Mouse (Mus musculus): ENCODE measurements around the gene Egfr. TPM values are rescaled to one million over a fixed set of nuclear protein-coding genes. Genes with fewer than 3 reads are reported as not detected.

Egfr gene
- polyA plus RNA-seq, 3 experiments from 2014 or later = not detected

- no peak for ATAC-seq
Observed at GRCm38 (mm10) chr11:16781604-16782003, 29.6 kb downstream of the Egfr start.

GRCm38 (mm10) chr11:16783926-16784659, 32.1 kb downstream of the Egfr start:
- no peak for ATAC-seq

- ATAC-seq = no peak
Observed at GRCm38 (mm10) chr11:16792638-16793585, 40.9 kb downstream of the Egfr start.

- ATAC-seq = no peak
Observed at GRCm38 (mm10) chr11:16795012-16795411, 43.0 kb downstream of the Egfr start.

GRCm38 (mm10) chr11:16795513-16795912, 43.5 kb downstream of the Egfr start:
- no peak for ATAC-seq

GRCm38 (mm10) chr11:16797456-16797855, 45.5 kb downstream of the Egfr start:
- ATAC-seq = no peak

- no peak for ATAC-seq
Observed at GRCm38 (mm10) chr11:16798136-16798535, 46.1 kb downstream of the Egfr start.

- ATAC-seq = no peak
Observed at GRCm38 (mm10) chr11:16800507-16800906, 48.5 kb downstream of the Egfr start.

- no peak for ATAC-seq
Observed at GRCm38 (mm10) chr11:16802668-16803067, 50.7 kb downstream of the Egfr start.

GRCm38 (mm10) chr11:16804016-16804415, 52.0 kb downstream of the Egfr start:
- ATAC-seq = no peak

GRCm38 (mm10) chr11:16805886-16806285, 53.9 kb downstream of the Egfr start:
- no peak for ATAC-seq

- no peak for ATAC-seq
Observed at GRCm38 (mm10) chr11:16809161-16809967, 57.4 kb downstream of the Egfr start.

GRCm38 (mm10) chr11:16810086-16810485, 58.1 kb downstream of the Egfr start:
- no peak for ATAC-seq

GRCm38 (mm10) chr11:16813298-16813697, 61.3 kb downstream of the Egfr start:
- ATAC-seq = no peak

- no peak for ATAC-seq
Observed at GRCm38 (mm10) chr11:16816414-16816813, 64.4 kb downstream of the Egfr start.

- ATAC-seq = no peak
Observed at GRCm38 (mm10) chr11:16817336-16818034, 65.5 kb downstream of the Egfr start.

GRCm38 (mm10) chr11:16819424-16819823, 67.4 kb downstream of the Egfr start:
- no peak for ATAC-seq

GRCm38 (mm10) chr11:16820138-16820537, 68.1 kb downstream of the Egfr start:
- no peak for ATAC-seq

GRCm38 (mm10) chr11:16821668-16822254, 69.8 kb downstream of the Egfr start:
- no peak for ATAC-seq

- ATAC-seq = no peak
Observed at GRCm38 (mm10) chr11:16823830-16824545, 72.0 kb downstream of the Egfr start.

- ATAC-seq = no peak
Observed at GRCm38 (mm10) chr11:16829468-16829867, 77.5 kb downstream of the Egfr start.

Data from inflammation-experienced regulatory T-cells, adult 6 months (primary cell).